ENCODE assay signal across 25 mouse cellular contexts in the genomic region with DNA sequence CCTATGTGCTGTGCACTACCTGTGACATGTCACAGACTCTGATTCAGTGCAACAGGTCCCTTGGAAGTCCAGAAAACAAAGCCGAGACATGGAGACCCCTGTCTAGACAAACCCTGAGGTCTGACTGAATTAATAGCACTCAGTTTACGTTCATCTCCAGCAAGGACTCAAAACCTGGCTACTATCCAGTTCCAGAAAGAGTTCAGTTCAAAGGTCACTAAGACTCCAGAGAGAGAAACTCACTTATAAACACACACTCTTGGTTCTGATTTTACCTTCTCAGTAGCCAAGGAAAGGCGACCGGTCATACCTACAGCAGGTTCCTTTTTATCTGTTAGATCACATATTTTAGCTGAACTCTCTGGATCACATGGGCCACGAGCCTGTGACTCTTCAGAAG. TPM values are rescaled to one million over a fixed set of nuclear protein-coding genes. Genes with fewer than 3 reads are reported as not detected.
DNase-seq lines count a peak whose midpoint lies in the region; ATAC-seq and TF ChIP-seq lines count a peak whose summit lies in the region.
"Had no signal": no experiment of that assay in that cellular context is flagged by ENCODE, and none has a peak within 500 bp of the region (broad histone marks: within the 10 kb centered on the region; RNA-seq: fewer than 3 reads in every experiment).

No protein-coding gene starts in this region.

- ATAC-seq in kidney, embryonic 14.5 days (ENCODE audit: low FRiP score, low TSS enrichment), result no peak
- ATAC-seq in kidney, postnatal 0 days (replicated peaks; ENCODE audit: low FRiP score, low read depth), result no peak
- no peak for ATAC-seq in forebrain, embryonic 12.5 days (ENCODE audit: low FRiP score)
- ATAC-seq: activated CD4-positive, CD25-positive, alpha-beta regulatory T cell, adult 4 months; forebrain, embryonic 14.5 days; Patski had no signal

- no peaks in the 10 kb centered on the region for H3K9me3 ChIP-seq in kidney, embryonic 14.5 days (ENCODE audit: control insufficient read depth, low read length)
- H3K9me3 ChIP-seq in kidney, postnatal 0 days (replicated peaks; ENCODE audit: low read length), result no peaks in the 10 kb centered on the region
- H3K9me3 ChIP-seq in forebrain, embryonic 12.5 days, result no peaks in the 10 kb centered on the region
- H3K9me3 ChIP-seq: embryonic facial prominence, embryonic 13.5 days; heart, embryonic 13.5 days; hindbrain, embryonic 15.5 days had no signal

- DNase-seq in kidney, adult 18-20 months, result peak; percentile 44
- peak; percentile 11 for DNase-seq in NIH3T3 (ENCODE audit: low read depth)
- peak; percentile 31 to 70 for DNase-seq in kidney, adult 8-10 months
- peak; percentile 32 for DNase-seq in kidney, postnatal 0 days (ENCODE audit: low spot score)
- DNase-seq in urinary bladder, postnatal 4 days (ENCODE audit: low spot score in 2 of 2), result no peak
- no peak for DNase-seq in gastrocnemius, adult 2 months
- DNase-seq: adrenal gland, adult 8-10 months; cerebellum, adult 11-12 months; cerebellum, adult 9-10 months; cerebellum, postnatal 25 days; gastrocnemius, postnatal 36 days; heart, adult 11 months; heart, postnatal 36 days had no signal

- no peak for TF ChIP-seq CTCF in kidney, postnatal 0 days (IDR thresholded peaks at IDR 0.05; ENCODE audit: low read depth)
- TF ChIP-seq CTCF in gastrocnemius, adult 2 months (IDR thresholded peaks at IDR 0.05), result no peak

- peaks cover 30% of the 10 kb centered on the region for H3K4me1 ChIP-seq in kidney, embryonic 14.5 days (ENCODE audit: control insufficient read depth, insufficient read depth, low read length)
- peaks cover 18% of the 10 kb centered on the region for H3K4me1 ChIP-seq in kidney, postnatal 0 days (replicated peaks; ENCODE audit: insufficient read depth, low read length)
- peaks cover 36% of the 10 kb centered on the region for H3K4me1 ChIP-seq in forebrain, embryonic 12.5 days

- 46% methylated on average over 5 of the region's 5 CpGs for WGBS in kidney, embryonic 14.5 days
- 28% methylated on average over 5 of the region's 5 CpGs for WGBS in kidney, postnatal 0 days
- 81% methylated on average over 5 of the region's 5 CpGs for WGBS in forebrain, embryonic 12.5 days

- no peak overlapping the region for H3K4me2 ChIP-seq in kidney, embryonic 14.5 days (replicated peaks; ENCODE audit: low read depth, low read length)
- no peak overlapping the region for H3K4me2 ChIP-seq in kidney, postnatal 0 days (ENCODE audit: low read length)
- H3K4me2 ChIP-seq in forebrain, embryonic 12.5 days, result no peak overlapping the region
- H3K4me2 ChIP-seq: embryonic facial prominence, embryonic 13.5 days; heart, embryonic 13.5 days; hindbrain, embryonic 15.5 days had no signal

- intact Hi-C loops in gastrocnemius, adult 2 months (cut with DNase I), result no loop called here

- H3K27me3 ChIP-seq in kidney, embryonic 14.5 days (ENCODE audit: control insufficient read depth, insufficient read depth, low read length), result no peaks in the 10 kb centered on the region
- no peaks in the 10 kb centered on the region for H3K27me3 ChIP-seq in kidney, postnatal 0 days (ENCODE audit: insufficient read depth, low read length)
- H3K27me3 ChIP-seq in forebrain, embryonic 12.5 days, result peaks cover 48% of the 10 kb centered on the region
- H3K27me3 ChIP-seq: Patski had no signal

- H3K9ac ChIP-seq in kidney, embryonic 14.5 days (ENCODE audit: low read depth, low read length), result no peak overlapping the region
- H3K9ac ChIP-seq in kidney, postnatal 0 days (ENCODE audit: low read depth, low read length), result no peak overlapping the region
- no peak overlapping the region for H3K9ac ChIP-seq in forebrain, embryonic 12.5 days
- H3K9ac ChIP-seq: embryonic facial prominence, embryonic 13.5 days; heart, embryonic 13.5 days; hindbrain, embryonic 15.5 days had no signal

- no peak overlapping the region for H3K4me3 ChIP-seq in kidney, embryonic 14.5 days (ENCODE audit: low read length)
- no peak overlapping the region for H3K4me3 ChIP-seq in kidney, postnatal 0 days (replicated peaks; ENCODE audit: low read depth, low read length)
- H3K4me3 ChIP-seq in gastrocnemius, adult 2 months, result no peak overlapping the region
- H3K4me3 ChIP-seq in forebrain, embryonic 12.5 days (replicated peaks), result no peak overlapping the region
- H3K4me3 ChIP-seq: embryonic facial prominence, embryonic 13.5 days; heart, embryonic 13.5 days; hindbrain, embryonic 15.5 days had no signal

- no peak overlapping the region for H3K27ac ChIP-seq in kidney, embryonic 14.5 days (ENCODE audit: low read depth, low read length)
- H3K27ac ChIP-seq in kidney, postnatal 0 days, result peak overlapping the region; percentile 34; the same call in 1 of the 2 replicates
- H3K27ac ChIP-seq in gastrocnemius, adult 2 months, result no peak overlapping the region
- H3K27ac ChIP-seq in forebrain, embryonic 12.5 days, result no peak overlapping the region
- H3K27ac ChIP-seq: embryonic facial prominence, embryonic 13.5 days; heart, embryonic 13.5 days had no signal

- peaks cover 55% of the 10 kb centered on the region for H3K36me3 ChIP-seq in kidney, embryonic 14.5 days (ENCODE audit: control insufficient read depth, insufficient read depth, low read length)
- H3K36me3 ChIP-seq in kidney, postnatal 0 days (ENCODE audit: insufficient read depth, low read length), result 0 out of 2 replicates have a peak, but pooled peaks cover 6% of the 10 kb centered on the region
- H3K36me3 ChIP-seq in forebrain, embryonic 12.5 days (replicated peaks), result no peaks in the 10 kb centered on the region
- H3K36me3 ChIP-seq: embryonic facial prominence, embryonic 13.5 days; heart, embryonic 13.5 days; hindbrain, embryonic 15.5 days had no signal

RNA-seq across cellular contexts. Expression of a gene that starts 43.3 kb away (rescaled TPM):
- polyA plus RNA-seq in kidney, embryonic 14.5 days (2014; fragmentation: Nextera tagmentation; extraction: Ambion mirVana), result 43.3 and 55.9 TPM in 2 replicates
- polyA plus RNA-seq in kidney, postnatal 0 days (2015; fragmentation: Nextera tagmentation; extraction: Ambion mirVana), result 27.4 and 29.6 TPM in 2 replicates
- total RNA-seq in gastrocnemius, adult 2 months (2021), result not detected
- 0.08 and 0.19 TPM in 2 replicates for polyA plus RNA-seq in forebrain, embryonic 12.5 days (2016; fragmentation: Nextera tagmentation; extraction: Ambion mirVana)
- total RNA-seq: adrenal gland, adult 8-10 months; gastrocnemius, adult 8-10 months; gastrocnemius, postnatal 36 days; heart, postnatal 36 days; MEL had no signal
- polyA plus RNA-seq: activated CD4-positive, CD25-positive, alpha-beta regulatory T cell, adult 4 months; C2C12; heart, embryonic 13.5 days; heart, postnatal 0 days had no signal

Comparison
In these comparisons a context has a peak if more than half of its experiments do, and no peak if none do; other contexts are left out.
1. DNase-seq: peak in kidney, adult 18-20 months (single experiment), NIH3T3 (single experiment), kidney, adult 8-10 months (2 of 2) and kidney, postnatal 0 days (single experiment); none in urinary bladder, postnatal 4 days (0 of 2) and gastrocnemius, adult 2 months (single experiment).
2. RNA of a gene that starts 43.3 kb away (polyA plus RNA-seq): 43.3 to 55.9 TPM in kidney, embryonic 14.5 days and 27.4 to 29.6 TPM in kidney, postnatal 0 days; 0.08 to 0.19 TPM in forebrain, embryonic 12.5 days; every median in the first group is over 10 times any median in the second.